Mouse (Mus musculus): ENCODE measurements around the gene Ccnl2.

- TF ChIP-seq CTCF (IDR thresholded peaks at IDR 0.05; ENCODE audit: control insufficient read depth, insufficient read depth, insufficient read length), result peak; percentile 90
- TF ChIP-seq MYOG (IDR thresholded peaks at IDR 0.05; ENCODE audit: control insufficient read depth, extremely low read depth, insufficient read length), result no peak
- TF ChIP-seq USF1 (IDR thresholded peaks at IDR 0.05; ENCODE audit: low read depth), result no peak
- TF ChIP-seq CEBPB (IDR thresholded peaks at IDR 0.05; ENCODE audit: low read depth), result no peak
Measured at GRCm38 (mm10) chr4:155846871-155847578, 34.7 kb downstream of the Ccnl2 start, which contains the start of gene Dvl1.

Measured in C2C12 (cell line).